Mouse (Mus musculus) MEL (cell line): ENCODE measurements around the gene Plekhm3. TPM values are rescaled to one million over a fixed set of nuclear protein-coding genes. Genes with fewer than 3 reads are reported as not detected.

Source experiments
- DNase-seq: peaks from one replicate; pipeline ENCODE4 v3.0.0; 2011; ENCODE audit warnings: low read depth, low spot score
- H3K27ac ChIP-seq: 2 replicates; pipeline ENCODE4 v1.5.1; 2012; ENCODE audit warnings: low read depth, mild to moderate bottlenecking, control low read depth, low read length, moderate library complexity; ENCODE audit not compliant: control insufficient read depth
- H3K27me3 ChIP-seq, 2 experiments: fragments of 150-350 bp in 1 of 2; sonication (generic) in 1 of 2; 2 replicates each; pipeline ENCODE4 v1.6.1; 2012; ENCODE audit warnings: low read length in 2 of 2, mild to moderate bottlenecking in 2 of 2, improper control_type of control experiment in 1 of 2, moderate library complexity in 1 of 2; ENCODE audit not compliant: insufficient read depth in 2 of 2, control insufficient read depth in 1 of 2
- H3K36me3 ChIP-seq, 2 experiments: 2 replicates each; pipeline ENCODE4 v1.6.1; 2012 to 2014; ENCODE audit warnings: low read length in 2 of 2, improper control_type of control experiment in 1 of 2, inconsistent platforms in 1 of 2, mild to moderate bottlenecking in 1 of 2; ENCODE audit not compliant: insufficient read depth in 2 of 2, control insufficient read depth in 1 of 2
- H3K4me1 ChIP-seq, 2 experiments: fragments of 150-350 bp in 1 of 2; sonication (generic) in 1 of 2; 2 replicates each; pipeline ENCODE4 v1.6.1; 2012; ENCODE audit warnings: low read length in 2 of 2, improper control_type of control experiment in 1 of 2, mild to moderate bottlenecking in 1 of 2; ENCODE audit not compliant: insufficient read depth in 2 of 2, control insufficient read depth in 1 of 2
- H3K4me3 ChIP-seq, 2 experiments: fragments of 150-350 bp in 1 of 2; sonication (generic) in 1 of 2; 2 replicates each; pipeline ENCODE4 v1.5.1; 2012; ENCODE audit warnings: low read depth in 2 of 2, low read length in 2 of 2, mild to moderate bottlenecking in 2 of 2, moderate library complexity in 2 of 2, control low read depth in 1 of 2, improper control_type of control experiment in 1 of 2; ENCODE audit not compliant: control insufficient read depth in 1 of 2, insufficient read depth in 1 of 2
- H3K79me2 ChIP-seq: 2 replicates; pipeline ENCODE4 v1.6.1; 2012; ENCODE audit warnings: mild to moderate bottlenecking, low read length, moderate library complexity; ENCODE audit not compliant: control insufficient read depth, poor library complexity, insufficient read depth
- H3K9ac ChIP-seq: 2 replicates; pipeline ENCODE4 v1.6.1; 2012; ENCODE audit warnings: low read depth, mild to moderate bottlenecking, control low read depth, low read length, moderate library complexity; ENCODE audit not compliant: control insufficient read depth, poor library complexity, severe bottlenecking
- H3K9me3 ChIP-seq: fragments of 150-350 bp; sonication (generic); replicated peaks from 2 replicates; pipeline ENCODE4 v1.6.1; 2012; ENCODE audit warnings: mild to moderate bottlenecking, low read length, improper control_type of control experiment, moderate library complexity; ENCODE audit not compliant: insufficient read depth
- BHLHE40 ChIP-seq: IDR thresholded peaks from 2 replicates; pipeline ENCODE4 v1.6.1; 2012; ENCODE audit warnings: low read depth, mild to moderate bottlenecking, inconsistent platforms, low read length, improper control_type of control experiment, borderline replicate concordance
- CHD1 ChIP-seq: IDR thresholded peaks from 2 replicates; pipeline ENCODE4 v1.6.1; 2012; ENCODE audit warnings: low read depth, mild to moderate bottlenecking, inconsistent platforms, low read length, improper control_type of control experiment
- CHD2 ChIP-seq: IDR thresholded peaks from 2 replicates; pipeline ENCODE4 v1.6.1; 2011; ENCODE audit warnings: low read length, improper control_type of control experiment
- CTCF ChIP-seq, 3 experiments: IDR thresholded peaks in 2 of 3; conservative IDR thresholded peaks in 1 of 3; 2 replicates each; pipeline ENCODE4 v1.5.1; 2011 to 2012; ENCODE audit warnings: low read length in 3 of 3, low read depth in 2 of 3, mild to moderate bottlenecking in 2 of 3, improper control_type of control experiment in 1 of 3, inconsistent platforms in 1 of 3, mixed read lengths in 1 of 3, moderate library complexity in 1 of 3; ENCODE audit not compliant: control insufficient read depth in 1 of 3, insufficient read depth in 1 of 3, poor library complexity in 1 of 3, severe bottlenecking in 1 of 3
- E2F4 ChIP-seq: IDR thresholded peaks from 2 replicates; pipeline ENCODE4 v1.6.1; 2011; ENCODE audit warnings: low read depth, low read length, improper control_type of control experiment, borderline replicate concordance
- ELF1 ChIP-seq: IDR thresholded peaks from 2 replicates; pipeline ENCODE4 v1.6.1; 2014; ENCODE audit warnings: low read depth, mild to moderate bottlenecking, inconsistent platforms, low read length, improper control_type of control experiment, moderate library complexity
- EP300 ChIP-seq, 2 experiments: IDR thresholded peaks; 2 replicates each; pipeline ENCODE4 v1.6.1; 2011; ENCODE audit warnings: improper control_type of control experiment in 2 of 2, low read length in 2 of 2, low read depth in 1 of 2, mild to moderate bottlenecking in 1 of 2
- GATA1 ChIP-seq: IDR thresholded peaks from 2 replicates; pipeline ENCODE4 v1.6.1; 2011; ENCODE audit warnings: low read depth, low read length, improper control_type of control experiment
- JUND ChIP-seq: IDR thresholded peaks from 2 replicates; pipeline ENCODE4 v1.6.1; 2011; ENCODE audit warnings: low read depth, mild to moderate bottlenecking, improper control_type of control experiment, low read length
- KAT2A ChIP-seq: conservative IDR thresholded peaks from 2 replicates; pipeline ENCODE4 v1.6.1; 2012; ENCODE audit warnings: low read depth, low read length, improper control_type of control experiment, inconsistent platforms
- MAFK ChIP-seq: IDR thresholded peaks from 2 replicates; pipeline ENCODE4 v1.6.1; 2011; ENCODE audit warnings: low read depth, mild to moderate bottlenecking, low read length, improper control_type of control experiment, borderline replicate concordance
- MAX ChIP-seq: IDR thresholded peaks from 2 replicates; pipeline ENCODE4 v1.6.1; 2011; ENCODE audit warnings: low read length, improper control_type of control experiment
- MEF2A ChIP-seq: IDR thresholded peaks from 2 replicates; pipeline ENCODE4 v1.6.1; 2014; ENCODE audit warnings: low read depth, mild to moderate bottlenecking, inconsistent platforms, low read length, improper control_type of control experiment; ENCODE audit not compliant: poor library complexity, insufficient replicate concordance, severe bottlenecking; ENCODE audit errors: extremely low read depth
- MXI1 ChIP-seq: IDR thresholded peaks from 2 replicates; pipeline ENCODE4 v1.6.1; 2011; ENCODE audit warnings: mild to moderate bottlenecking, low read depth, low read length, improper control_type of control experiment
- MYB ChIP-seq: IDR thresholded peaks from 2 replicates; pipeline ENCODE4 v1.6.1; 2011; ENCODE audit warnings: mild to moderate bottlenecking, low read depth, low read length, improper control_type of control experiment
- MYC ChIP-seq: IDR thresholded peaks from 2 replicates; pipeline ENCODE4 v1.6.1; 2011; ENCODE audit warnings: low read depth, mild to moderate bottlenecking, low read length, improper control_type of control experiment, moderate library complexity
- NELFE ChIP-seq: IDR thresholded peaks from 2 replicates; pipeline ENCODE4 v1.6.1; 2011; ENCODE audit warnings: low read depth, low read length, improper control_type of control experiment
- NRF1 ChIP-seq: IDR thresholded peaks from 2 replicates; pipeline ENCODE4 v1.6.1; 2014; ENCODE audit warnings: low read depth, mild to moderate bottlenecking, inconsistent platforms, low read length, improper control_type of control experiment, moderate library complexity; ENCODE audit not compliant: poor library complexity, insufficient read depth, severe bottlenecking
- POLR2A ChIP-seq, 2 experiments: IDR thresholded peaks; 2 replicates each; pipeline ENCODE4 v1.6.1; 2011 to 2012; ENCODE audit warnings: low read length in 2 of 2, mild to moderate bottlenecking in 2 of 2, control low read depth in 1 of 2, improper control_type of control experiment in 1 of 2, low read depth in 1 of 2, moderate library complexity in 1 of 2; ENCODE audit not compliant: control insufficient read depth in 1 of 2, insufficient read depth in 1 of 2, poor library complexity in 1 of 2
- POLR2AphosphoS2 ChIP-seq: IDR thresholded peaks from 2 replicates; pipeline ENCODE4 v1.6.1; 2011; ENCODE audit warnings: low read length, improper control_type of control experiment
- POLR2AphosphoS5 ChIP-seq: IDR thresholded peaks from 2 replicates; pipeline ENCODE4 v1.6.1; 2012; ENCODE audit warnings: low read depth, borderline replicate concordance, mild to moderate bottlenecking, inconsistent platforms, low read length, moderate library complexity, mixed read lengths
- RCOR1 ChIP-seq: IDR thresholded peaks from 2 replicates; pipeline ENCODE4 v1.6.1; 2012; ENCODE audit warnings: low read depth, mild to moderate bottlenecking, inconsistent platforms, low read length, improper control_type of control experiment
- SIN3A ChIP-seq: IDR thresholded peaks from 2 replicates; pipeline ENCODE4 v1.6.1; 2012; ENCODE audit warnings: low read length, improper control_type of control experiment, inconsistent platforms
- TAL1 ChIP-seq: IDR thresholded peaks from 2 replicates; pipeline ENCODE4 v1.6.1; 2012; ENCODE audit warnings: mild to moderate bottlenecking, inconsistent platforms, low read length, moderate library complexity, mixed read lengths
- TBP ChIP-seq: IDR thresholded peaks from 2 replicates; pipeline ENCODE4 v1.8.0; 2011; ENCODE audit warnings: low read depth, low read length, improper control_type of control experiment
- TCF12 ChIP-seq: IDR thresholded peaks from 2 replicates; pipeline ENCODE4 v1.6.1; 2014; ENCODE audit warnings: low read depth, mild to moderate bottlenecking, inconsistent platforms, low read length, improper control_type of control experiment, moderate library complexity
- UBTF ChIP-seq: IDR thresholded peaks from 2 replicates; pipeline ENCODE4 v1.6.1; 2012; ENCODE audit warnings: low read depth, mild to moderate bottlenecking, inconsistent platforms, low read length, improper control_type of control experiment, moderate library complexity, borderline replicate concordance; ENCODE audit not compliant: insufficient read depth
- USF1 ChIP-seq: IDR thresholded peaks from 2 replicates; pipeline ENCODE4 v1.6.1; 2014; ENCODE audit warnings: low read depth, mild to moderate bottlenecking, inconsistent platforms, low read length, improper control_type of control experiment, moderate library complexity
- USF2 ChIP-seq, 2 experiments: IDR thresholded peaks; 2 replicates each; pipeline ENCODE4 v1.6.1; 2011 to 2012; ENCODE audit warnings: improper control_type of control experiment in 2 of 2, low read length in 2 of 2, borderline replicate concordance in 1 of 2, inconsistent platforms in 1 of 2, low read depth in 1 of 2, mild to moderate bottlenecking in 1 of 2; ENCODE audit not compliant: insufficient read depth in 1 of 2
- ZC3H11A ChIP-seq: IDR thresholded peaks from 2 replicates; pipeline ENCODE4 v1.6.1; 2012; ENCODE audit warnings: low read depth, mild to moderate bottlenecking, inconsistent platforms, low read length, improper control_type of control experiment
- ZMIZ1 ChIP-seq: IDR thresholded peaks from 2 replicates; pipeline ENCODE4 v1.6.1; 2012; ENCODE audit warnings: low read depth, mild to moderate bottlenecking, inconsistent platforms, low read length, improper control_type of control experiment, moderate library complexity
- polyA plus RNA-seq, 2 experiments: library from polyadenylated mRNA; stranded (reverse) in 1 of 2; unstranded in 1 of 2; fragments of >175 nt in 1 of 2; fragments of >200 nt in 1 of 2; gene quantifications; 2 replicates each; pipeline versions ENCODE4 v1.2.1 to v1.2.4; 2012; ENCODE audit warnings: low replicate concordance in 2 of 2, low read depth in 1 of 2; ENCODE audit not compliant: insufficient read length in 2 of 2, insufficient read depth in 1 of 2, missing spikeins in 1 of 2
- total RNA-seq: library from RNA; depleted of rRNA; stranded (reverse); fragments of 300-350 nt; gene quantifications from 2 replicates; pipeline ENCODE4 v1.2.3, GENCODE M21; 2012

The Plekhm3 gene
- total and polyA plus RNA-seq, 3 experiments, result 1.8 to 2.0 TPM; not detected in 1

GRCm38 (mm10) chr1:64793234-64793530 lies 163.4 kb downstream of the Plekhm3 start:
- Histone ChIP-seq H3K4me1 (peaks cover 0 to 17% of the 10 kb centered on the region in 2 experiments; a peak in 3 of 4 replicates), H3K9ac (no peak overlapping the region), H3K9me3 (no peaks in the 10 kb centered on the region), H3K36me3 (peaks cover 0 to 12% of the 10 kb centered on the region in 2 experiments; a peak in 2 of 4 replicates), H3K27ac (no peak overlapping the region), H3K4me3 (no peak overlapping the region), H3K79me2 (no peaks in the 10 kb centered on the region), H3K27me3 (no peaks in the 10 kb centered on the region)
- TF ChIP-seq UBTF (no peak), KAT2A (no peak), SIN3A (no peak), JUND (no peak), USF1 (no peak), ZC3H11A (no peak), MEF2A (no peak), NELFE (no peak), MAX (no peak), E2F4 (no peak), MYB (no peak), TBP (no peak), ZMIZ1 (no peak), GATA1 (no peak), TAL1 (no peak), CHD1 (no peak), EP300 (IDR thresholded peaks at IDR 0.05; ENCODE audit: low read depth in 1 of 2, low read length in 2 of 2) (no peak), RCOR1 (no peak)
- no peak for DNase-seq

- Histone ChIP-seq H3K36me3 (peaks cover 0 to 7% of the 10 kb centered on the region in 2 experiments; a peak in 2 of 4 replicates), H3K4me3 (no peak overlapping the region), H3K27ac (no peak overlapping the region), H3K27me3 (no peaks in the 10 kb centered on the region), H3K79me2 (no peaks in the 10 kb centered on the region), H3K9ac (no peak overlapping the region), H3K4me1 (peaks cover 0 to 13% of the 10 kb centered on the region in 2 experiments; a peak in 2 of 4 replicates), H3K9me3 (no peaks in the 10 kb centered on the region)
- no peak for DNase-seq
- TF ChIP-seq POLR2A (IDR thresholded peaks at IDR 0.05; ENCODE audit: control insufficient read depth in 1 of 2, insufficient read depth in 1 of 2, low read depth in 1 of 2, low read length in 2 of 2, poor library complexity in 1 of 2) (no peak), TCF12 (no peak), NRF1 (no peak), BHLHE40 (no peak), UBTF (no peak), MAFK (no peak), TBP (no peak), JUND (no peak), POLR2AphosphoS2 (no peak), USF2 (IDR thresholded peaks at IDR 0.05; ENCODE audit: borderline replicate concordance in 1 of 2, insufficient read depth in 1 of 2, low read depth in 1 of 2, low read length in 2 of 2) (no peak), ELF1 (no peak), POLR2AphosphoS5 (no peak), CHD1 (no peak), CHD2 (no peak), MYC (no peak), MAX (no peak), MXI1 (no peak), CTCF (IDR thresholded peaks at IDR 0.05 in 2 of 3, conservative IDR thresholded peaks at IDR 0.05 in 1 of 3; ENCODE audit: control insufficient read depth in 1 of 3, insufficient read depth in 1 of 3, low read depth in 2 of 3, low read length in 3 of 3, poor library complexity in 1 of 3, severe bottlenecking in 1 of 3) (no peak)
Measured at GRCm38 (mm10) chr1:64792521-64793233, 163.9 kb downstream of the Plekhm3 start.
